Mouse (Mus musculus): ENCODE measurements around the gene Akap4. TPM values are rescaled to one million over a fixed set of nuclear protein-coding genes. Genes with fewer than 3 reads are reported as not detected.

The Akap4 gene
- polyA plus RNA-seq (2015; fragmentation: Nextera tagmentation; extraction: Ambion mirVana), result not detected in 2 replicates

GRCm38 (mm10) chrX:7067219-7067618 lies at the start of gene Akap4:
Gene Akap4, plus strand, starts transcription at chrX:7067519.
- Histone ChIP-seq H3K9me3 (no peaks in the 10 kb centered on the region), H3K4me3 (no peak within 1 kb of the TSS), H3K27ac (no peak within 1 kb of the TSS), H3K9ac (no peak within 1 kb of the TSS), H3K4me1 (no peaks in the 10 kb centered on the region), H3K4me2 (no peak within 1 kb of the TSS), H3K27me3 (no peaks in the 10 kb centered on the region), H3K36me3 (no peaks in the 10 kb centered on the region)
- 85% methylated on average over 1 of the region's 1 CpGs for WGBS
- no peak for ATAC-seq (ENCODE audit: borderline replicate concordance, extremely low read depth, low FRiP score, low TSS enrichment)

- H3K36me3 ChIP-seq, result no peaks in the 10 kb centered on the region
- no peaks in the 10 kb centered on the region for H3K27me3 ChIP-seq
- H3K4me3 ChIP-seq, result no peak within 1 kb of the TSS
- no peaks in the 10 kb centered on the region for H3K4me1 ChIP-seq
- no peak within 1 kb of the TSS for H3K9ac ChIP-seq
- WGBS, result 93% methylated on average over 19 of the region's 19 CpGs
- no peak within 1 kb of the TSS for H3K4me2 ChIP-seq
- no peaks in the 10 kb centered on the region for H3K9me3 ChIP-seq
- H3K27ac ChIP-seq, result no peak within 1 kb of the TSS
- ATAC-seq (ENCODE audit: borderline replicate concordance, extremely low read depth, low FRiP score, low TSS enrichment), result no peak
These were observed 25.8 kb upstream of the Akap4 start, which contains the start of gene Ccnb3 for GRCm38 (mm10) chrX:7041519-7041918. Gene Ccnb3, minus strand, starts transcription at chrX:7041619.

GRCm38 (mm10) chrX:7057056-7057455 lies 10.3 kb upstream of the Akap4 start:
- Histone ChIP-seq H3K9ac (no peak overlapping the region), H3K4me2 (no peak overlapping the region), H3K4me3 (no peak overlapping the region), H3K4me1 (no peaks in the 10 kb centered on the region), H3K36me3 (no peaks in the 10 kb centered on the region), H3K9me3 (no peaks in the 10 kb centered on the region), H3K27me3 (no peaks in the 10 kb centered on the region), H3K27ac (no peak overlapping the region)
- ATAC-seq (ENCODE audit: borderline replicate concordance, extremely low read depth, low FRiP score, low TSS enrichment), result no peak

- Histone ChIP-seq H3K4me2 (no peak overlapping the region), H3K9ac (no peak overlapping the region), H3K27me3 (no peaks in the 10 kb centered on the region), H3K4me1 (no peaks in the 10 kb centered on the region), H3K36me3 (no peaks in the 10 kb centered on the region), H3K4me3 (no peak overlapping the region), H3K9me3 (no peaks in the 10 kb centered on the region), H3K27ac (no peak overlapping the region)
- ATAC-seq (ENCODE audit: borderline replicate concordance, extremely low read depth, low FRiP score, low TSS enrichment), result no peak
- 62% methylated on average over 2 of the region's 2 CpGs for WGBS
These were observed 9.7 kb upstream of the Akap4 start for GRCm38 (mm10) chrX:7057634-7058033.

GRCm38 (mm10) chrX:7064109-7064508 lies 3.2 kb upstream of the Akap4 start:
- H3K4me3 ChIP-seq, result no peak overlapping the region
- H3K27me3 ChIP-seq, result no peaks in the 10 kb centered on the region
- ATAC-seq (ENCODE audit: borderline replicate concordance, extremely low read depth, low FRiP score, low TSS enrichment), result no peak
- no peaks in the 10 kb centered on the region for H3K9me3 ChIP-seq
- no peaks in the 10 kb centered on the region for H3K4me1 ChIP-seq
- no peaks in the 10 kb centered on the region for H3K36me3 ChIP-seq
- no peak overlapping the region for H3K9ac ChIP-seq
- no peak overlapping the region for H3K4me2 ChIP-seq
- no peak overlapping the region for H3K27ac ChIP-seq

- no peak overlapping the region for H3K4me2 ChIP-seq
- WGBS, result 71% methylated on average over 2 of the region's 2 CpGs
- no peak for ATAC-seq (ENCODE audit: borderline replicate concordance, extremely low read depth, low FRiP score, low TSS enrichment)
These were observed 683 bp downstream of the Akap4 start for GRCm38 (mm10) chrX:7068002-7068401.

GRCm38 (mm10) chrX:7079820-7080429 lies 12.6 kb downstream of the Akap4 start:
- H3K36me3 ChIP-seq, result no peaks in the 10 kb centered on the region
- no peaks in the 10 kb centered on the region for H3K4me1 ChIP-seq
- H3K9ac ChIP-seq, result no peak overlapping the region
- no peak for ATAC-seq (ENCODE audit: borderline replicate concordance, extremely low read depth, low FRiP score, low TSS enrichment)
- no peak overlapping the region for H3K4me3 ChIP-seq
- WGBS, result 60% methylated on average over 6 of the region's 6 CpGs
- no peak overlapping the region for H3K27ac ChIP-seq
- no peaks in the 10 kb centered on the region for H3K9me3 ChIP-seq
- H3K27me3 ChIP-seq, result no peaks in the 10 kb centered on the region
- H3K4me2 ChIP-seq, result no peak overlapping the region

More at GRCm38 (mm10) chrX:7068002-7068401, 683 bp downstream of the Akap4 start:
- Histone ChIP-seq H3K4me3 (no peak overlapping the region), H3K9ac (no peak overlapping the region), H3K9me3 (no peaks in the 10 kb centered on the region), H3K27ac (no peak overlapping the region), H3K27me3 (no peaks in the 10 kb centered on the region), H3K4me1 (no peaks in the 10 kb centered on the region), H3K36me3 (no peaks in the 10 kb centered on the region)

- Histone ChIP-seq H3K27me3 (no peaks in the 10 kb centered on the region), H3K4me3 (no peak overlapping the region), H3K4me2 (no peak overlapping the region), H3K36me3 (no peaks in the 10 kb centered on the region), H3K9ac (no peak overlapping the region), H3K4me1 (no peaks in the 10 kb centered on the region), H3K9me3 (no peaks in the 10 kb centered on the region), H3K27ac (no peak overlapping the region)
- WGBS, result 79% methylated on average over 1 of the region's 1 CpGs
- no peak for ATAC-seq (ENCODE audit: borderline replicate concordance, extremely low read depth, low FRiP score, low TSS enrichment)
These were observed 18.6 kb downstream of the Akap4 start for GRCm38 (mm10) chrX:7085878-7086277.

GRCm38 (mm10) chrX:7090323-7090722 lies 23.0 kb downstream of the Akap4 start:
- Histone ChIP-seq H3K27ac (no peak overlapping the region), H3K36me3 (no peaks in the 10 kb centered on the region), H3K9me3 (no peaks in the 10 kb centered on the region), H3K4me1 (no peaks in the 10 kb centered on the region), H3K27me3 (no peaks in the 10 kb centered on the region), H3K4me2 (no peak overlapping the region), H3K9ac (no peak overlapping the region), H3K4me3 (no peak overlapping the region)
- no peak for ATAC-seq (ENCODE audit: borderline replicate concordance, extremely low read depth, low FRiP score, low TSS enrichment)

GRCm38 (mm10) chrX:7102280-7102679 lies 35.0 kb downstream of the Akap4 start:
- no peak overlapping the region for H3K4me2 ChIP-seq
- no peak overlapping the region for H3K27ac ChIP-seq
- no peaks in the 10 kb centered on the region for H3K27me3 ChIP-seq
- no peaks in the 10 kb centered on the region for H3K4me1 ChIP-seq
- no peak overlapping the region for H3K9ac ChIP-seq
- H3K4me3 ChIP-seq, result no peak overlapping the region
- no peaks in the 10 kb centered on the region for H3K9me3 ChIP-seq
- H3K36me3 ChIP-seq, result no peaks in the 10 kb centered on the region
- no peak for ATAC-seq (ENCODE audit: borderline replicate concordance, extremely low read depth, low FRiP score, low TSS enrichment)

- no peak overlapping the region for H3K9ac ChIP-seq
- no peaks in the 10 kb centered on the region for H3K36me3 ChIP-seq
- H3K4me2 ChIP-seq, result no peak overlapping the region
- no peaks in the 10 kb centered on the region for H3K27me3 ChIP-seq
- WGBS, result 90% methylated on average over 3 of the region's 3 CpGs
- ATAC-seq (ENCODE audit: borderline replicate concordance, extremely low read depth, low FRiP score, low TSS enrichment), result no peak
- H3K27ac ChIP-seq, result no peak overlapping the region
- H3K4me3 ChIP-seq, result no peak overlapping the region
- no peaks in the 10 kb centered on the region for H3K4me1 ChIP-seq
- no peaks in the 10 kb centered on the region for H3K9me3 ChIP-seq
These were observed 47.6 kb downstream of the Akap4 start for GRCm38 (mm10) chrX:7114885-7115284.

GRCm38 (mm10) chrX:7121618-7122280 lies 54.4 kb downstream of the Akap4 start:
- H3K4me1 ChIP-seq, result no peaks in the 10 kb centered on the region
- H3K4me3 ChIP-seq, result no peak overlapping the region
- no peak for ATAC-seq (ENCODE audit: borderline replicate concordance, extremely low read depth, low FRiP score, low TSS enrichment)
- WGBS, result 77% methylated on average over 4 of the region's 4 CpGs
- H3K27ac ChIP-seq, result no peak overlapping the region
- no peak overlapping the region for H3K9ac ChIP-seq
- H3K9me3 ChIP-seq, result no peaks in the 10 kb centered on the region
- no peaks in the 10 kb centered on the region for H3K27me3 ChIP-seq
- no peak overlapping the region for H3K4me2 ChIP-seq
- no peaks in the 10 kb centered on the region for H3K36me3 ChIP-seq
